Mouse (Mus musculus) ES-Bruce4 (cell line): Measurements from ENCODE around the gene Slc2a6. TPM values are rescaled to one million over a fixed set of nuclear protein-coding genes. Genes with fewer than 3 reads are reported as not detected.

Experiments
- H3K27ac ChIP-seq: 2 replicates; pipeline ENCODE4 v1.5.1; 2012; ENCODE audit warnings: low read length, inconsistent platforms; ENCODE audit not compliant: insufficient read depth
- H3K27me3 ChIP-seq: 2 replicates; pipeline ENCODE4 v1.6.1; 2012; ENCODE audit warnings: mild to moderate bottlenecking, low read length, inconsistent platforms; ENCODE audit not compliant: control insufficient read depth, poor library complexity, insufficient read depth, severe bottlenecking
- H3K36me3 ChIP-seq: 2 replicates; pipeline ENCODE4 v1.6.1; 2012; ENCODE audit warnings: inconsistent platforms, mild to moderate bottlenecking, low read length, moderate library complexity; ENCODE audit not compliant: control insufficient read depth, poor library complexity, insufficient read depth, severe bottlenecking
- H3K4me1 ChIP-seq: one replicate; pipeline ENCODE4 v1.8.1; 2011; ENCODE audit warnings: low read length; ENCODE audit not compliant: control insufficient read depth, insufficient read depth
- H3K4me3 ChIP-seq: 2 replicates; pipeline ENCODE4 v1.5.1; 2011; ENCODE audit warnings: low read depth, mild to moderate bottlenecking, low read length
- H3K9ac ChIP-seq: 2 replicates; pipeline ENCODE4 v1.6.1; 2012; ENCODE audit warnings: low read depth, mild to moderate bottlenecking, inconsistent platforms; ENCODE audit not compliant: poor library complexity, severe bottlenecking
- H3K9me3 ChIP-seq: replicated peaks from 2 replicates; pipeline ENCODE4 v1.6.1; 2012; ENCODE audit warnings: mild to moderate bottlenecking, low read length, inconsistent platforms; ENCODE audit not compliant: control insufficient read depth, poor library complexity, insufficient read depth, severe bottlenecking
- CTCF ChIP-seq: IDR thresholded peaks from one replicate; pipeline ENCODE4 v1.8.1; 2011; ENCODE audit warnings: low read depth, low read length
- EP300 ChIP-seq: IDR thresholded peaks from 2 replicates; pipeline ENCODE4 v1.6.1; 2011; ENCODE audit warnings: low read depth, low read length; ENCODE audit not compliant: insufficient read depth
- POLR2A ChIP-seq: IDR thresholded peaks from one replicate; pipeline ENCODE4 v1.8.1; 2011; ENCODE audit warnings: low read length; ENCODE audit not compliant: insufficient read depth
- polyA plus RNA-seq: library from polyadenylated mRNA; stranded (reverse); fragments of >200 nt; gene quantifications from 2 replicates; pipeline ENCODE4 v1.2.4, GENCODE M21; 2011; ENCODE audit warnings: low read depth; ENCODE audit not compliant: missing spikeins, insufficient read depth, insufficient read length

Slc2a6 gene
- polyA plus RNA-seq, 1 experiment = 3.9 TPM

DNA sequence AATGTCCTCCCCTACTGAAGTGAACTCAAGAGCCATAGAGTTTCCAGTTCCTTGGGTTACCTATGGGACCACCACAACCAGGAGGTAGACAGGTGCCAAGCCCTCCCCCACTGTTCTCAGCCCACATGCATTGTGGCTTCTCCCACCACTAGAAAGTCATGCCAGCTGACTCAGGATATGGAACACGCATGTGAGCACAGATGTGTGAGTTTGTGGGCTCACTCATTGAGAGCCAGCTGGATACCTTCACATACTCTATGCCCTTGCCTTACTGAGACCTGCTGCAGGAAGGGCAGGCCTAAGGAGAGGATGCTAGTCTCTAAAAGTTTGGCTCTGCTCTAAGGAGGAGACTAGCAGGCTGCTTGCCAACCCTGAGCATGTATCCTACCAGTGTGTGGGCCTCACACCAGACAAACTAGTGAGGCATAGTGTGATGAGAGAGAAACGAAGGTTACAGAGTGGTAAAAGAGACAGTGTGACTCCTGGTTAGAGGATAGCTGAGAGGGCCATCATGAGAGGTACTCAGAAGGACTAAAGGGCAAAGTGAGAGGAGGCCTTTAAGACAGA lies 42.5 kb upstream of the Slc2a6 start:
- Histone ChIP-seq H3K9ac (no peak overlapping the region), H3K27ac (no peak overlapping the region), H3K9me3 (no peaks in the 10 kb centered on the region), H3K4me1 (no peaks in the 10 kb centered on the region), H3K36me3 (no peaks in the 10 kb centered on the region), H3K27me3 (no peaks in the 10 kb centered on the region), H3K4me3 (no peak overlapping the region)
- no peak for TF ChIP-seq EP300
- TF ChIP-seq CTCF = no peak
- no peak for TF ChIP-seq POLR2A

DNA sequence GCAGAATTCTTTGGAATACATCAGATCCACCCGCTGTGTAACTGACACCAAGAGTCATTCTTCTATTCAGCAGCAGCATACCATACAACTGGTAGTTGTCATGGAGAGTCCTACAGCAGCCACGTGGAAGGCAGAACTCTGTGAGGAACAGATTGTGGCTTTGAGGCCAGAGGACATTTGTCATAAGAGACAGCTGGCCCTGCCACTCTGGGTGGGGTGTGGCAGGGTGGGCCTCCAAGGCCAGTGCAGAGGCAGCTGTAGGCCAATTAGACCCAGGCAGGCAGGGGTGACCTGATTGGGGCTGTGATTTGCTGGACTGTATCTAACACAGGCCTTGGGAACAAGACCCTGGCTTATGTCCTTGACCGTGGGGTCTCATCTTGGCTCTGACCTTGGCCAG lies 41.8 kb upstream of the Slc2a6 start:
- Histone ChIP-seq H3K27ac (no peak overlapping the region), H3K4me1 (no peaks in the 10 kb centered on the region), H3K27me3 (no peaks in the 10 kb centered on the region), H3K9ac (no peak overlapping the region), H3K9me3 (no peaks in the 10 kb centered on the region), H3K4me3 (no peak overlapping the region), H3K36me3 (no peaks in the 10 kb centered on the region)
- TF ChIP-seq EP300 (no peak), CTCF (no peak), POLR2A (no peak)

DNA sequence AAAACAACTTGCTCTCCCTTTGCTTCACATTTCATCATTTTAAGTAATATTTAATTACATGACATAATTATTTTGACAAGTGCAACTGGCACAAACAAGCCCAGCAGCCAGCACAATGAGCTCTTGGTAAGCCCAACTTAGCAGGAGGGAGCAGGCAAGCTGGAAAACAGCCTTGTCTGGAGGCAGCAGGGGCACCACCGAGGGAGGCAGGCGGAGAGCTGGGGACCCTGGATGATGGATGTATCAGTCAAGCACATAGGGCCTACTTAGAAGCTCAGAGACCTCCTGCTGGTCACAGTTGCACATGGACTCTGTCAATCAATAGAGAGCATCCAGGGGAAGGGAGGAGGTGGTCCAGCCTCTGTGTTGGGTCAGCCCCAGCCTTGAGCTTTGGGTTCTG lies 40.2 kb upstream of the Slc2a6 start:
- H3K27ac ChIP-seq = no peak overlapping the region

DNA sequence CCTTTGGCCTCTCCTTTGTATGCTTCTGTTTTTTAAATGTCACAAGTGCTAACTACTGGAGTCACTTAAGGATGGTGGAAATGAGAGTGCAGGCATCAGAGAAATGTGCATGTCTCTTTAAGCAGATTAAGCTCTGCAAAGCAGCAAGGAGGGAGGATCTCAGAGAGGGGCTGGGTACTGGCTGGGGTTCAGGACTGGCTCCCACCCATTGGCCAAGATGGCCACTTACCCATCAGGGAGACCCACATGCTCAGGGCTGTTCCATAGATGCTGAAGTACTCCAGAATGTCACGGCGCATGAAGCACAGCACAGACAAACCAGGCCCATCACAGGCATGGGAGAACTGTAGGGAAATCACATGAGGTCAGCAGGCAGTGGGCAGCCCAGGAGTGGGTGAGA lies 39.3 kb upstream of the Slc2a6 start:
- H3K4me3 ChIP-seq = no peak overlapping the region
- H3K27ac ChIP-seq = no peak overlapping the region
- TF ChIP-seq POLR2A = no peak
- no peak for TF ChIP-seq EP300
- TF ChIP-seq CTCF = no peak

More for the DNA sequence above, 40.2 kb upstream of the Slc2a6 start:
- no peak overlapping the region for H3K9ac ChIP-seq
- no peak overlapping the region for H3K4me3 ChIP-seq
- no peaks in the 10 kb centered on the region for H3K9me3 ChIP-seq
- H3K4me1 ChIP-seq = no peaks in the 10 kb centered on the region
- TF ChIP-seq POLR2A (no peak), CTCF (no peak)
- no peaks in the 10 kb centered on the region for H3K27me3 ChIP-seq
- H3K36me3 ChIP-seq = no peaks in the 10 kb centered on the region

DNA sequence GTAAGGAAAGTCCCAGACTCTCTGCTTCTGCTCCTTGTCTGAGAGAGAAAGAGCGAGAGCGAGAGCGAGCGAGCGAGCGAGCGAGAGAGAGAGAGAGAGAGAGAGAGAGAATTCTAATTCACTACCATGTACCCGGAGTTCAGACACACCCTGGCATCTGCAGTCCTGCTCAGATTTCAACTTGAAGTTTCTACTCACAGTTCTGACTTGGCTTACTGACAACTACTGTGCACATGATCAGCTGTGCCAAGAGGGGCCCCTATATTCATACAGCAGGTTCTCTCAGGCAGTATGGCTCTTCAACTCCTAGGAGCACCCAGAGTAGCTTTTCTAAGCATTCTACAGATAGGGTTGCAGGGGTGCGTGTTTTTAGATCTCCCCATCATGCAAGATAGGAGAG lies 31.4 kb upstream of the Slc2a6 start:
- H3K4me3 ChIP-seq = no peak overlapping the region
- H3K9ac ChIP-seq = no peak overlapping the region
- no peak overlapping the region for H3K27ac ChIP-seq
- TF ChIP-seq POLR2A = no peak
- no peak for TF ChIP-seq EP300
- no peak for TF ChIP-seq CTCF
- no peaks in the 10 kb centered on the region for H3K27me3 ChIP-seq
- H3K36me3 ChIP-seq = no peaks in the 10 kb centered on the region
- no peaks in the 10 kb centered on the region for H3K4me1 ChIP-seq
- H3K9me3 ChIP-seq = no peaks in the 10 kb centered on the region

More for the DNA sequence above, 39.3 kb upstream of the Slc2a6 start:
- Histone ChIP-seq H3K9me3 (no peaks in the 10 kb centered on the region), H3K9ac (no peak overlapping the region), H3K4me1 (no peaks in the 10 kb centered on the region), H3K36me3 (no peaks in the 10 kb centered on the region), H3K27me3 (no peaks in the 10 kb centered on the region)

DNA sequence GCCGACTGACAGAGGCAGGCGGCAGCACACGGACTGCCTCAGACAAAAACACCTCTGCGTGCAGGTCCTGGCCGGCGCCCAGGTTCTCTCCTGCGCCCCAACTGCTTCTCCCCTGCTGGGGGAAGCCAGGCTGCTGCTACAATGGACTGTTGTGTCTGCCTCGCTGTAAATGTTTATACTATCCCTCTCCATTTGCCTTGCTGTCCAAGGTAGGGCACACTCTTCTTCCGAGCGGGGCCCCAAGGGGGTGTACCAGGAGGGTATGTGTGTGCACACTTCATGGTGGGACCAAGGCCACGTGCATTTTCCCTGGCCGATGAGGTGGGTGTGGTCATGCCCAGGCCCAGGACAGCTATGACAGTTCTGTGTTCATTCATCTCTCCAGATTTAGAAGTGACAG lies 31.0 kb upstream of the Slc2a6 start:
- no peak overlapping the region for H3K4me3 ChIP-seq
- no peak overlapping the region for H3K27ac ChIP-seq
- no peak overlapping the region for H3K9ac ChIP-seq
- no peaks in the 10 kb centered on the region for H3K27me3 ChIP-seq
- TF ChIP-seq CTCF = no peak
- no peaks in the 10 kb centered on the region for H3K4me1 ChIP-seq
- no peaks in the 10 kb centered on the region for H3K9me3 ChIP-seq
- H3K36me3 ChIP-seq = no peaks in the 10 kb centered on the region
